Mouse (Mus musculus) brain, embryonic 14.5 days (tissue): Measurements from ENCODE around the gene Ihh.

Experiments
- CTCF ChIP-seq: fragments of 200-500 bp; IDR thresholded peaks from 2 replicates; pipeline ENCODE4 v1.5.1; 2012; ENCODE audit warnings: inconsistent platforms, mild to moderate bottlenecking, moderate library complexity, borderline replicate concordance; ENCODE audit not compliant: insufficient read depth, insufficient read length; ENCODE audit errors: extremely low read depth
- POLR2A ChIP-seq: fragments of 200-500 bp; IDR thresholded peaks from 2 replicates; pipeline ENCODE4 v1.6.1; 2012; ENCODE audit warnings: mild to moderate bottlenecking, inconsistent platforms, borderline replicate concordance; ENCODE audit not compliant: poor library complexity, insufficient read depth, insufficient read length, severe bottlenecking; ENCODE audit errors: extremely low read depth

- TF ChIP-seq CTCF: no peak
- TF ChIP-seq POLR2A: no peak
These were observed 639 bp downstream of the Ihh start for GRCm38 (mm10) chr1:74950576-74951490.
